Mouse (Mus musculus): Measurements from ENCODE around the gene Acot3. TPM values are rescaled to one million over a fixed set of nuclear protein-coding genes. Genes with fewer than 3 reads are reported as not detected.
A peak's percentile ranks its signal among the peaks of the same experiment; 100 is the strongest.
"Not testable (repeated sequence)": the region's sequence is repeated elsewhere in the genome, so short reads cannot be mapped to it uniquely, and the experiment has no call there.

The Acot3 gene
- polyA plus RNA-seq, 1 experiment: not detected

DNA sequence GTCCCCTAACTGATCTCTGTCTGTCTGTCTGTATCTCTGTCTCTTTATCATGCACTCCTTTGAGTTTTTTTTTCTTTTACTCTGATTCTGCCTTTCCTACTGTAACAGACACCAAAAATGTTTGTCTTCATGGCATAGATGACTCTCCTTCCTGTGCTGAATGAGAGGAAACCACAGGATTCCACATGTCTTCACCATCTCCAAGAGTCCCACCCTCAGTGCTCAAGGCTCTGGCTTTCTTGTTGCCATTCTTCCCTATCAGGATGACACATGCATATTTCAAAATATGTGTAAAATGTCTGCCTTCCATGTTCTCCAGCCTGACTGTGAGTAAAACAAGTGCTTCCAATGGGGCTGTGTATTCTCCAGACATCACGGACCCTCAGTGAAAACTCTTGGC lies 5.0 kb upstream of the Acot3 start:
- no peaks in the 10 kb centered on the region for H3K27me3 ChIP-seq (ENCODE audit: control insufficient read depth, insufficient read depth, low read length)
- H3K4me1 ChIP-seq (ENCODE audit: control insufficient read depth, insufficient read depth, insufficient read length, low read length): peaks cover 3% of the 10 kb centered on the region; the same call in 1 of the 2 replicates
- H3K27ac ChIP-seq (ENCODE audit: insufficient read depth, low read depth, low read length): no peak overlapping the region
- TF ChIP-seq POLR2A (IDR thresholded peaks at IDR 0.05; ENCODE audit: low read depth, low read length): no peak
- no peak overlapping the region for H3K4me3 ChIP-seq (ENCODE audit: low read depth, low read length)
- WGBS: 98% methylated on average over 1 of the region's 1 CpGs
- peaks cover 3% of the 10 kb centered on the region; the same call in 1 of the 2 replicates for H3K36me3 ChIP-seq (ENCODE audit: control insufficient read depth, insufficient read depth, low read length)

DNA sequence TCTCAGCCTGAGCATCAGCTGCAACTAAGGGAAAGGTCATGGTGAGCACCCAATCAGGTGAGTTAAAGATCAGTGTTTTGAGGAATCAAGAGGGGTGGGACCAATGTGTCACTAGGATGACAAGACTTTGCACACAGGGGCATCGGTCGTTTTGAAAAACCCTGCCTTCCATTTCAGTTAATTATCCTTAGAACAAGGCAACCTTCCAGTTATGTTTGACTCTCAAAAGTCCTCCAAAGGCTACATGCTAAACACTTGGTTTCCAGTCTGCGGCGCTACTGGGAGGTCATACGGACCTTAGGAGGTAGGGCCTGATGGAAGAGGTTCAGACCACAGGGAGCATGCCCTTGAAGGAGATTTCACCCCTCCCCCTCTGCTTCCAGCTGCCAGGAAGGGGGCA lies 1.2 kb upstream of the Acot3 start:
- 81% methylated on average over 5 of the region's 5 CpGs for whole genome bisulfite sequencing
- peaks cover 12% of the 10 kb centered on the region for H3K27me3 ChIP-seq (ENCODE audit: control insufficient read depth, insufficient read depth, low read length)
- not testable (repeated sequence) for H3K27ac ChIP-seq (ENCODE audit: insufficient read depth, low read depth, low read length); H3K4me1 ChIP-seq (ENCODE audit: control insufficient read depth, insufficient read depth, insufficient read length, low read length); H3K36me3 ChIP-seq (ENCODE audit: control insufficient read depth, insufficient read depth, low read length); H3K4me3 ChIP-seq (ENCODE audit: low read depth, low read length)

DNA sequence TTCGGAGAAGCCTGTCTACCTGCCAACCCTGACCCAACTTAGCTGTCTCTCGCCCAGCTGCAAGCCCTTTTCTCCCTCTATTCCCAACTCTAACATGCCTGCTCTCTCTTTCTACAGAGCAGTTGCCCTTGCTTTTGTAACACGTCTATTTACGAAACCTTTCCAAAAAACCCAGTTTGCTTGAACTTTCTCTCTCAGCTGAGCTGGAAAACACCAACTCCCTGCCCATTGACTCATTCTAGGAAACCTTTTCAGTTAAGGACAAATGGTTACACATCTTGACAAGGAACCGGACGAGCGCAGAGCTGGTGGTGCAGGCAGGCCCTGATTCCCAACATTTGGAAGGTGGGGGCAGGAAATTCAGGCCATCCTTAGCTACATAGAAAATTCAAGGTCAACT lies 665 bp downstream of the Acot3 start:
- H3K4me3 ChIP-seq (ENCODE audit: low read depth, low read length): no peak overlapping the region
- 92% methylated on average over 7 of the region's 7 CpGs for WGBS
- H3K27me3 ChIP-seq (ENCODE audit: control insufficient read depth, insufficient read depth, low read length): peaks cover 12% of the 10 kb centered on the region
- no peak overlapping the region for H3K27ac ChIP-seq (ENCODE audit: insufficient read depth, low read depth, low read length)
- H3K36me3 ChIP-seq (ENCODE audit: control insufficient read depth, insufficient read depth, low read length): no peaks in the 10 kb centered on the region
- TF ChIP-seq POLR2A (IDR thresholded peaks at IDR 0.05; ENCODE audit: low read depth, low read length) (no peak), CTCF (IDR thresholded peaks at IDR 0.05; ENCODE audit: extremely low read depth, insufficient read length, insufficient replicate concordance, low read depth, low read length) (no peak)
- H3K4me1 ChIP-seq (ENCODE audit: control insufficient read depth, insufficient read depth, insufficient read length, low read length): peaks cover 3% of the 10 kb centered on the region; the same call in 1 of the 2 replicates

DNA sequence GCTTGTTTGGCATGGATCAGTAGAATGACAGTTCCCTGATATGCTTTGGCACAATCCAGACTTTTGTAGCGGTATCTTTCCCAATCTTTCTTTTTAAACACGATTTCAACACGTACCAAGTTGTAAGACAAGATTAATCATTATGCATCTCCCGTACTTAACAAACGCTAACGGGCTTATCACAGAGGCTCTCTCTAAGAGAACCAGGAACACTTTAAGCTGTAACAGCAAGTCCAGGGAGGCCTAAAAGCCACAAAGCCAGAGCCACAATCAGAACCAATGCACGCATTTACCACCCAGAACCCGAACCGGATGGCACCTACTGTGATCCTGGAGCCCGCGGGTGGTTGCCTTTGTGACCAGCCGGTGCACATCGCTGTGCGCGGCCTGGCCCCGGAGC lies 1.2 kb downstream of the Acot3 start:
- TF ChIP-seq CTCF (IDR thresholded peaks at IDR 0.05; ENCODE audit: extremely low read depth, insufficient read length, insufficient replicate concordance, low read depth, low read length) (no peak), POLR2A (IDR thresholded peaks at IDR 0.05; ENCODE audit: low read depth, low read length) (no peak)
- Histone ChIP-seq H3K27me3 (ENCODE audit: control insufficient read depth, insufficient read depth, low read length) (peaks cover 12% of the 10 kb centered on the region), H3K4me1 (ENCODE audit: control insufficient read depth, insufficient read depth, insufficient read length, low read length) (peaks cover 3% of the 10 kb centered on the region; the same call in 1 of the 2 replicates), H3K36me3 (ENCODE audit: control insufficient read depth, insufficient read depth, low read length) (no peaks in the 10 kb centered on the region), H3K27ac (ENCODE audit: insufficient read depth, low read depth, low read length) (no peak overlapping the region), H3K4me3 (ENCODE audit: low read depth, low read length) (peak overlapping the region; percentile 39)
- WGBS: 7% methylated on average over 16 of the region's 16 CpGs

DNA sequence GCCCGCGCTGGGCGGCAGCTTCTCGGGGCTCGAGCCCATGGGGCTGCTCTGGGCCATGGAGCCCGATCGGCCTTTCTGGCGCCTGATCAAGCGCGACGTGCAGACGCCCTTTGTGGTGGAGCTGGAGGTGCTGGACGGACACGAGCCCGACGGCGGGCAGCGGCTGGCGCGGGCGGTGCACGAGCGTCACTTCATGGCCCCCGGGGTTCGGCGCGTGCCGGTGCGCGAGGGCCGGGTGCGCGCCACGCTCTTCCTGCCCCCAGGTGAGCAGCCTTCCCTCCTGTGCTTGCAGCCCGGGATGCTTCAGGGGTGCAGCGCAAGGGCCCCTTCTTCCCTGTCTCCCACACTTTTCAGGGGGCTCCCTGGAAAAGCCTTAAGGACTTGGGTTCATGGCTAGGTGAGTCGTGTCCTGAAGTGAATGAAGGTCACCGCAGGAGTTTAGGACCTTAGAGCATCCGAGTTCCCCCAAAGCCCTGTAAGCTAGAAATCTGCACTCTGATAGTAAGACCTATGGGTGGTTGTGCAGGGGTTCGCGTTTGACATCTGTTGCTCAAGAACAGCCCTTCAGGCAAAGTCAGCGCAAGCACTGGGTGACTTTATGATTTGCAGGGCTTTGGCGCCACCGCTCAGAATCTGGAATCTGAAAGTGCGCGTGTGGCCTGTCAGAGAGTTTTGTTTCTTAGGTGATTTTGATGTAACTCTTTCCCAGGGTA lies 1.9 kb downstream of the Acot3 start:
- peaks cover 12% of the 10 kb centered on the region for H3K27me3 ChIP-seq (ENCODE audit: control insufficient read depth, insufficient read depth, low read length)
- no peak overlapping the region for H3K27ac ChIP-seq (ENCODE audit: insufficient read depth, low read depth, low read length)
- WGBS: 3% methylated on average over 38 of the region's 46 CpGs
- peaks cover 3% of the 10 kb centered on the region; the same call in 1 of the 2 replicates for H3K4me1 ChIP-seq (ENCODE audit: control insufficient read depth, insufficient read depth, insufficient read length, low read length)
- H3K4me3 ChIP-seq (ENCODE audit: low read depth, low read length): peak overlapping the region; percentile 39
- no peaks in the 10 kb centered on the region for H3K36me3 ChIP-seq (ENCODE audit: control insufficient read depth, insufficient read depth, low read length)
- TF ChIP-seq CTCF (IDR thresholded peaks at IDR 0.05; ENCODE audit: extremely low read depth, insufficient read length, insufficient replicate concordance, low read depth, low read length) (no peak), POLR2A (IDR thresholded peaks at IDR 0.05; ENCODE audit: low read depth, low read length) (no peak)

DNA sequence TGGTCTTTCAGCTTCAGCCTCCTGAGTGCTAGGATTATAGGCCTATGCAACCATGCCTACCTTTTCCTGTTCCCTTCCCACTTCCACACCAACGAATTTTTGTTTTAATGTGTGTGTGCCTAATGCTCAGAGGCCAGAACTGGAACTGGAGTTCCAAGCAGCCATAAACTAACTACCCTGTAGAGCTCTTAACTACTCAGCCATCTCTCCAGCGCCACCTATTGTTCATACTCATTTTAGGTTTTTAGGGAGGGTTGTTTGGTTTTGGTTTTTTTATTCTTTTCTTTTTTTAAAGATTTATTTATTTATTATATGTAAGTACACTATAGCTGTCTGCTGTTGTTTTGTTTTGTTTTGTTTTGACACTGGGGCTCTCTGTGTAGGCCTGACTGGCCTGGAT lies 9.0 kb downstream of the Acot3 start:
- no peak overlapping the region for H3K4me3 ChIP-seq (ENCODE audit: low read depth, low read length)
- no peaks in the 10 kb centered on the region for H3K4me1 ChIP-seq (ENCODE audit: control insufficient read depth, insufficient read depth, insufficient read length, low read length)
- TF ChIP-seq CTCF (IDR thresholded peaks at IDR 0.05; ENCODE audit: extremely low read depth, insufficient read length, insufficient replicate concordance, low read depth, low read length): no peak
- TF ChIP-seq POLR2A (IDR thresholded peaks at IDR 0.05; ENCODE audit: low read depth, low read length): no peak
- WGBS: 12% methylated on average over 2 of the region's 2 CpGs
- no peak overlapping the region for H3K27ac ChIP-seq (ENCODE audit: insufficient read depth, low read depth, low read length)
- no peaks in the 10 kb centered on the region; the same call in 1 of the 2 replicates for H3K27me3 ChIP-seq (ENCODE audit: control insufficient read depth, insufficient read depth, low read length)
- H3K36me3 ChIP-seq (ENCODE audit: control insufficient read depth, insufficient read depth, low read length): no peaks in the 10 kb centered on the region

DNA sequence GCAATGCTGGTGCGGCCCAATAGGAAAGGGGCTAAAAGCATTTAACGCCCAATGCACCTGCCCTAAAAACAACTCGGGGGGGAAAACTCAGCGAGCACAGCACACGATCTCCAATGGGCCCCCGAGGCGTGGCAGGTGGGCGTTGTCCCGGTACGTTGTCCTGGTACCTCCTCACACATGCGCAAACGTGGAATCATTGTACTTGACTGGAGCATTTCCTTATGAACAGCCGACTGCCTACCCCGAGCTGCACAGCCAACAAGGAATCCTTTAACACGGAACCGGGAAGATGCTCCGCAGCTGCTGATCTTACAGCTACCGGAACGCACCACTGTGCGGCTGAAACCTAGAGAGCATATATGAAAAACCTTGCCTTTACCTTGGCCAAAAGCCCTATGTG lies 10.4 kb downstream of the Acot3 start:
- no peak overlapping the region for H3K27ac ChIP-seq (ENCODE audit: insufficient read depth, low read depth, low read length)

More for the DNA sequence above, 10.4 kb downstream of the Acot3 start:
- TF ChIP-seq POLR2A (IDR thresholded peaks at IDR 0.05; ENCODE audit: low read depth, low read length): no peak
- TF ChIP-seq CTCF (IDR thresholded peaks at IDR 0.05; ENCODE audit: extremely low read depth, insufficient read length, insufficient replicate concordance, low read depth, low read length): no peak
- Histone ChIP-seq H3K27me3 (ENCODE audit: control insufficient read depth, insufficient read depth, low read length) (no peaks in the 10 kb centered on the region; the same call in 1 of the 2 replicates), H3K4me1 (ENCODE audit: control insufficient read depth, insufficient read depth, insufficient read length, low read length) (no peaks in the 10 kb centered on the region), H3K36me3 (ENCODE audit: control insufficient read depth, insufficient read depth, low read length) (no peaks in the 10 kb centered on the region), H3K4me3 (ENCODE audit: low read depth, low read length) (no peak overlapping the region)
- 81% methylated on average over 20 of the region's 20 CpGs for WGBS
